Mouse (Mus musculus) neural tube, embryonic 14.5 days (tissue): ENCODE data around the gene Jpt1. TPM values are rescaled to one million over a fixed set of nuclear protein-coding genes. Genes with fewer than 3 reads are reported as not detected.

ENCODE experiments used
- ATAC-seq: fragments of 200-750 bp; cut with Nextera tagmentation; 2 replicates; pipeline ENCODE4 v1.8.0; 2017; ENCODE audit warnings: low read depth, mild to moderate bottlenecking, moderate TSS enrichment, moderate library complexity
- H3K27ac ChIP-seq: fragments of 300-500 bp; sonication (generic); 2 replicates; pipeline ENCODE4 v1.5.1; 2014; ENCODE audit warnings: low read depth, mild to moderate bottlenecking, control low read depth, low read length, moderate library complexity, mixed read lengths
- H3K27me3 ChIP-seq: fragments of 300-500 bp; sonication (generic); 2 replicates; pipeline ENCODE4 v1.6.1; 2014; ENCODE audit warnings: low read length; ENCODE audit not compliant: control insufficient read depth, insufficient read depth
- H3K36me3 ChIP-seq: fragments of 300-500 bp; sonication (generic); 2 replicates; pipeline ENCODE4 v1.6.1; 2014; ENCODE audit warnings: low read length, mixed read lengths; ENCODE audit not compliant: control insufficient read depth, insufficient read depth
- H3K4me1 ChIP-seq: fragments of 300-500 bp; sonication (generic); 2 replicates; pipeline ENCODE4 v1.6.1; 2014; ENCODE audit warnings: low read length; ENCODE audit not compliant: control insufficient read depth, insufficient read depth
- H3K4me2 ChIP-seq: fragments of 300-500 bp; sonication (generic); 2 replicates; pipeline ENCODE4 v1.6.1; 2014; ENCODE audit warnings: mild to moderate bottlenecking, low read depth, low read length, control low read depth
- H3K4me3 ChIP-seq: fragments of 300-500 bp; sonication (generic); 2 replicates; pipeline ENCODE4 v1.5.1; 2014; ENCODE audit warnings: low read depth, low read length, control low read depth, mixed read lengths
- H3K9ac ChIP-seq: fragments of 300-500 bp; sonication (generic); replicated peaks from 2 replicates; pipeline ENCODE4 v1.6.1; 2014; ENCODE audit warnings: low read depth, mild to moderate bottlenecking, control low read depth, low read length, mixed read lengths
- H3K9me3 ChIP-seq: fragments of 300-500 bp; sonication (generic); 2 replicates; pipeline ENCODE4 v1.6.1; 2016; ENCODE audit warnings: low read length; ENCODE audit not compliant: control insufficient read depth
- WGBS: fragments of 180-500 bp; shearing (Covaris S2); extraction: QIAGEN DNeasy Blood & Tissue Kit; methylation state at CpG from one replicate; pipeline ENCODE4 v1.1.7; 2014; 5-methylcytosine and 5-hydroxymethylcytosine counted together
- polyA plus RNA-seq: library from polyadenylated mRNA; unstranded; fragments of >200 nt; fragmentation: Nextera tagmentation; extraction: Ambion mirVana; gene quantifications from 2 replicates; pipeline ENCODE4 v1.2.1, GENCODE M21; 2014

Gene Jpt1
- polyA plus RNA-seq, 1 experiment from 2014 or later: 1,347 TPM

DNA sequence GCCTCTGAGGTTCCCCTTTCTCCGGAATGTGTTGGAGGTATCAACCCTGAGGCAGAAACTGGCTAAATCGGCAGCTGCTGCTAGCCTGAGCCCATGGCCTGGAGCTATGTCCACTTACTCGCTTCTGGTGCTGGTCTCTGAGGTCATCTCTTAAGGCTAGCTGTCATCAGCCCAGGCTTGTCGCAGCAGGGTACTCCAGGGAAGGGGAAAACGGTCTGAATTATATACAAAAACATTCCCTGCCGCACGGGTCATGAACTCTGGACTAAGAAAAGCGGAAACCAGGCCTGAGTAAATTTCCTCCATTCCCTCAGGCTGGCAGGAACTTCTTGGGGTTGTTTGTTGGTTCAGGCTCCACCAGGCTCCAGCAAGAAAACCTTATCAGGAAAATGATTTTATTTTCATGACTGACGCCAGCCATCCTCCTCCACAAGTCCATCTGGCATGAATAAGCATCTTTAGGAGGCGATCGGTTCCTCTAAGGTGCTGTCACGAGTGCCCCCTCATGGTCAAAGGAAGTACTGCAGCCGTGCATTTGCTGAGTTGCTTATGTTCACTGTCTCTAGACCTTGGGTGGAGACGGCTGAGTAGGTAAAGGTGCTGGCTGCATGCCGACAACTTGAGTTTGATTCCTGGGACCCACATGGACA is 40.4 kb downstream of the Jpt1 start:
- H3K9me3 ChIP-seq: no peaks in the 10 kb centered on the region
- no peaks in the 10 kb centered on the region for H3K36me3 ChIP-seq
- no peaks in the 10 kb centered on the region for H3K27me3 ChIP-seq
- no peak overlapping the region for H3K4me3 ChIP-seq
- no peak overlapping the region for H3K27ac ChIP-seq
- no peak overlapping the region for H3K4me2 ChIP-seq
- H3K9ac ChIP-seq: no peak overlapping the region
- ATAC-seq: no peak
- 18% methylated on average over 15 of the region's 15 CpGs for WGBS
- peaks cover 17% of the 10 kb centered on the region for H3K4me1 ChIP-seq

DNA sequence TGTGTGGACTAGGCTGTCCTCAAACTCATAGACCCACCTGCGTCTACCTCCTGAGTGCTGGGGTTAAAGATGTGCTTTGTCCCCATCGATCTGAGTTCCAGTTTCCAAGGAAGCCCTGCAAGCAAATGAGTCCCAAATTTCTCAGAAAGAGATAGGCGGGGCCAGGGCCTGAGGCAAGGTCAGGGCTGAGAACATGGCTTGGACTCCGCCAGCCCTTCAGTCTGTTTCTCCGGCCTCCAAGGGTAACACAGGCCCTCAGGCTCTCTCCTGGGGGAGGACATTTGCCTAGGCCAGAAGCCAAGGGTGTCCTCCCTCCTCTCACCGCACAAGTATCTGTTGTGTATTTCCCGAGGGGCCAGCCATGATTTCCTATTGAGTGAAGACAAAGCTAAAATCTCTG is 42.0 kb downstream of the Jpt1 start:
- no peak overlapping the region for H3K27ac ChIP-seq
- no peak overlapping the region for H3K4me3 ChIP-seq
- no peak overlapping the region for H3K9ac ChIP-seq
- H3K36me3 ChIP-seq: no peaks in the 10 kb centered on the region
- no peak overlapping the region for H3K4me2 ChIP-seq
- H3K9me3 ChIP-seq: no peaks in the 10 kb centered on the region
- ATAC-seq: no peak
- peaks cover 17% of the 10 kb centered on the region for H3K4me1 ChIP-seq
- H3K27me3 ChIP-seq: no peaks in the 10 kb centered on the region
- WGBS: 85% methylated on average over 7 of the region's 7 CpGs

DNA sequence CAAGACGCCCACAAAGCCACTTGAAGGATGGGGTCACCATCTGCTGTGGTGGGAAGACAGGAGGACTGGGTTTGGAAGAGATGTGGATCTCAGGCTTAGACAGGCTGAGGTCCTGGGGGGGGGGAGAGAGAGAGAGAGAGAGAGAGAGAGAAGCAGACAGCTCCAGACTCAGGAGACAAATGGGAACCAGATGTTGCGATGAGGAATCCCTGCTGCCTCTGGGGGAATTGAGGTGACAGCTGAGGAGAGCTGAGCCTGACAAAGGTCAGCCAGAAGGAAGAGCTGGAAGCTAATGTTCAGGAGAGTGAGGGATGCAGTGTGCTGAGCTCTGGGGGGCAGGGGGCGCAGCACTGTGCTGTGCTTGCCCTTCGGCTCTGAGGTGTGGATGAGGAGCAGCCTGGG is 47.0 kb downstream of the Jpt1 start:
- H3K36me3 ChIP-seq: no peaks in the 10 kb centered on the region
- H3K9me3 ChIP-seq: no peaks in the 10 kb centered on the region
- H3K4me1 ChIP-seq: no peaks in the 10 kb centered on the region
- ATAC-seq: no peak
- no peak overlapping the region for H3K4me3 ChIP-seq
- WGBS: 56% methylated on average over 4 of the region's 4 CpGs
- no peak overlapping the region for H3K9ac ChIP-seq
- H3K27me3 ChIP-seq: no peaks in the 10 kb centered on the region
- no peak overlapping the region for H3K4me2 ChIP-seq
- H3K27ac ChIP-seq: no peak overlapping the region

DNA sequence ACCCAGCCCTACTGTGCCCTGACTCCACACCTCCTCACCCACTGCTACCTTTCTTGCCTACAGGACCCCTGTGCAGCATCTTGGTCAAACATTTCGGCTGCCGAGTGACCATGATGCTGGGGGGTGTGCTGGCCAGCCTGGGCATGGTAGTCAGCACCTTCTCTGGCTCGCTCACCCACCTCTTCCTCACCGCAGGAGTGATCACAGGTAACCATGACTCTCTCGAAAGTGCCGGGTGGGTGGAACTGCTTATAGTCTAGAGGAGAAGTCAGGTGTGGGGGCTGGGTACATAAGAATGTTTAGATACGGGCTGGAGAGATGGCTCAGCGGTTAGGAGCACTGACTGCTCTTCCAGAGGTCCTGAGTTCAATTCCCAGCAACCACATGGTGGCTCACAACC is 49.3 kb downstream of the Jpt1 start:
- Histone ChIP-seq H3K4me2 (no peak overlapping the region), H3K4me1 (no peaks in the 10 kb centered on the region), H3K36me3 (no peaks in the 10 kb centered on the region), H3K27me3 (no peaks in the 10 kb centered on the region), H3K9ac (no peak overlapping the region), H3K9me3 (no peaks in the 10 kb centered on the region), H3K27ac (no peak overlapping the region), H3K4me3 (no peak overlapping the region)
- ATAC-seq: no peak
- 94% methylated on average over 8 of the region's 8 CpGs for WGBS

- no peak overlapping the region for H3K27ac ChIP-seq
- H3K4me2 ChIP-seq: no peak overlapping the region
- ATAC-seq: no peak
- no peaks in the 10 kb centered on the region for H3K36me3 ChIP-seq
- H3K9me3 ChIP-seq: no peaks in the 10 kb centered on the region
- H3K9ac ChIP-seq: no peak overlapping the region
- WGBS: 75% methylated on average over 11 of the region's 11 CpGs
- no peaks in the 10 kb centered on the region for H3K4me1 ChIP-seq
- H3K4me3 ChIP-seq: no peak overlapping the region
- no peaks in the 10 kb centered on the region for H3K27me3 ChIP-seq
These were observed 50.8 kb downstream of the Jpt1 start for GRCm38 (mm10) chr11:115463397-115463796.

DNA sequence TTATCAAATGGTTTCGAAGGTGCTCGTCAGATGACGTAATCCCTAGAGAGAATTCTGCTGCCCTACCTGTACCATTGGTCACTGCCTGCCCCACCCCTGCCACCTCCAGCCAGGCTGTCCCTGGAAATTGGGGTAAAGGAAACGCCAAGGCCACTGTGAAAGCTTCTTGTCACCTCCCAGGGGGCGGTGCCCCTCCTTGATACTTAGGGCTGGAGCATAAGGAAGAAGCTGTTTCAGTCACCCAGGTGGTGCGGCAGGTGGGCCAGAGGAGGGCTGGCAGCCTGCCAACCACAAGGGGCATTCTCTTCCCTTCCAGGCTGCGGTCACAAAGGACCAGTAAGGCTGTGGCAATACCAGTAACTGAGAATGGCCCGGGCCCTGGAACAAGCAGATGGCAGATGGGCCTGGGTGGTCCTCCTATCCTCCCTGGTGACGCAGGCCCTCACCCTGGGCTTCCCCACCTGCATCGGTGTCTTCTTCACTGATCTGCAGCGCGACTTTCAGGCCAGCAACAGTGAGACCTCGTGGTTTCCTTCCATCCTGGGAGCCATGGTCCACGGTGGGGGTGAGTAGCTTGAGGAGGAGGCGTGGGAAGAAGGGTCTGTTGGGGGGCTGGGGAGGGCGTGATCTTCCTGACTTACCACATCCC is 51.8 kb downstream of the Jpt1 start, which contains the start of gene Slc16a5:
Gene Slc16a5, plus strand, starts transcription at position 232 of the 649 bp plus-strand sequence.
- ATAC-seq: no peak
- Histone ChIP-seq H3K9me3 (no peaks in the 10 kb centered on the region), H3K9ac (no peak within 1 kb of the TSS), H3K27ac (no peak within 1 kb of the TSS), H3K36me3 (no peaks in the 10 kb centered on the region), H3K4me3 (no peak within 1 kb of the TSS), H3K4me2 (no peak within 1 kb of the TSS), H3K4me1 (no peaks in the 10 kb centered on the region), H3K27me3 (no peaks in the 10 kb centered on the region)
- 73% methylated on average over 16 of the region's 16 CpGs for WGBS

DNA sequence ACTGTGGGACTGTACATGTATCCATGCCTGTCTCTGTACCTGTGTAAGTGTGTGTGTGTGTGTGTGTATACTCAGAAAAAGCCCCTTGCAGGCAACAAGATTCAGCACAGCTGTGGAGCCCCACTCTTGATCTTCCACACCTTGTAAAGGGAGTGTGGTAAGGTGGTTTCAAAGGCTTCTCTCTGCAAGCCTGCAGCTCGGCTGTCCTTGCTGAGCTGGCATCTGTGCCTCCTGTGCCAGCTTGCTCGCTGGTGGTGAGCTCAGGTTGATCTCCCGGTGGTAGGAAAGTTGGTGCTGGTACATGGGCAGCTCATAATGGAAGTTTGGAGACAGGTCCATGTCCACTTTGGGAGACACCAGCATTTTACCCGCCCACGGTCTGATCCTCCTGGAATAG is 52.3 kb downstream of the Jpt1 start:
- WGBS: 76% methylated on average over 5 of the region's 5 CpGs
- Histone ChIP-seq H3K9ac (no peak overlapping the region), H3K4me1 (no peaks in the 10 kb centered on the region)

DNA sequence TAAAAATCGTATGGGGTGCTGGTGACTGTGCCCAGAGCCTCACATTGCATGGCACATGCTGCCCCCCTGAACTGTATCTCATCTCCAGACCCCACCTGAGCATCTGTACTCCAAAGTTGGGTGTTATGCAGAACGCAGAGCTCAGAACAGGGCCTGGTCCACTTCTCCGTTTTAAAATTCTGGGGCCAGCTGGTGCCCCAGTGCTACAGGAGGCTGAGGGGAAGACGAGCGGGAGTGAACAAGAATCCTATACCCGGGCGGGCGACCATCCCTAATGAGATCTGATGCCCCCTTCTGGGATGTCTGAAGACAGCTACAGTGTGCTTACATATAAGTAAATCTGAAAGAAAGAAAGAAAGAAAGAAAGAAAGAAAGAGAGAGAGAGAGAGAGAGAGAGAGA is 53.2 kb downstream of the Jpt1 start:
- no peak for ATAC-seq
- 25% methylated on average over 8 of the region's 8 CpGs for WGBS
- H3K9me3 ChIP-seq: no peaks in the 10 kb centered on the region
- H3K27ac ChIP-seq: no peak overlapping the region
- H3K4me3 ChIP-seq: no peak overlapping the region
- no peak overlapping the region for H3K9ac ChIP-seq
- no peaks in the 10 kb centered on the region for H3K36me3 ChIP-seq
- H3K4me1 ChIP-seq: no peaks in the 10 kb centered on the region
- H3K4me2 ChIP-seq: no peak overlapping the region
- no peaks in the 10 kb centered on the region for H3K27me3 ChIP-seq

More for the DNA sequence above, 52.3 kb downstream of the Jpt1 start:
- H3K36me3 ChIP-seq: no peaks in the 10 kb centered on the region
- no peak overlapping the region for H3K4me2 ChIP-seq
- H3K9me3 ChIP-seq: no peaks in the 10 kb centered on the region
- no peak overlapping the region for H3K4me3 ChIP-seq
- H3K27ac ChIP-seq: no peak overlapping the region
- H3K27me3 ChIP-seq: no peaks in the 10 kb centered on the region
- ATAC-seq: no peak

DNA sequence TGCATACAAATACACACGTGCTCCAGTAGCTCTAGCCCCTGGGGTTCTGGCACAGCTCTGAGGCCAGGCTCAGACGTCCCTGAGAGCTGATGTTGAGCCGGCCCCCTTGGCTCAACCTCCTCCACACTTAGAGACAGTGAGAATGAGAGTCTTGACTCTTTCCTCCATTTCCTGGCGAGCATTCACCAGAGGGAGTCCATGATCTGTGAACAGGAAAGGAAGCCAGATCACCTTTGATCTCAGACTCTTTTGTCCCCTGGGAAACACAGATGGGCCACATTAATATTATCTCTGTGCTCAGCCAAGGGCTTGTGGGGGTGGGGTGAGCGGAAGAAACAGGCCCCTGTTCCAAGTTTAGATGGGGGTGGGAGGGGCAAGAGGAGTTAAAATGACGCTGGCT is 56.8 kb downstream of the Jpt1 start:
- H3K9me3 ChIP-seq: no peaks in the 10 kb centered on the region
- no peak for ATAC-seq
- H3K4me2 ChIP-seq: no peak overlapping the region
- H3K4me1 ChIP-seq: no peaks in the 10 kb centered on the region
- WGBS: 47% methylated on average over 6 of the region's 6 CpGs
- no peaks in the 10 kb centered on the region for H3K27me3 ChIP-seq
- no peaks in the 10 kb centered on the region for H3K36me3 ChIP-seq
- no peak overlapping the region for H3K9ac ChIP-seq
- H3K27ac ChIP-seq: no peak overlapping the region
- no peak overlapping the region for H3K4me3 ChIP-seq
